Mouse (Mus musculus) limb, embryonic 10.5 days (tissue): ENCODE data around the gene Itga6. TPM values are rescaled to one million over a fixed set of nuclear protein-coding genes. Genes with fewer than 3 reads are reported as not detected.

Experiments used
- DNase-seq: peaks from one replicate; pipeline ENCODE4 v3.0.0-alpha.2; 2017; ENCODE audit warnings: low spot score
- H3K27ac ChIP-seq: fragments of 300-500 bp; sonication (generic); 2 replicates; pipeline ENCODE4 v1.5.1; 2016; ENCODE audit warnings: mild to moderate bottlenecking
- H3K27me3 ChIP-seq: fragments of 300-500 bp; sonication (generic); 2 replicates; pipeline ENCODE4 v1.6.1; 2016; ENCODE audit warnings: low read depth, mild to moderate bottlenecking; ENCODE audit not compliant: poor library complexity, severe bottlenecking
- H3K36me3 ChIP-seq: fragments of 300-500 bp; sonication (generic); 2 replicates; pipeline ENCODE4 v1.6.1; 2016; ENCODE audit warnings: mild to moderate bottlenecking, moderate library complexity
- H3K4me1 ChIP-seq: fragments of 300-500 bp; sonication (generic); 2 replicates; pipeline ENCODE4 v1.6.1; 2016
- H3K4me3 ChIP-seq: fragments of 300-500 bp; sonication (generic); 2 replicates; pipeline ENCODE4 v1.5.1; 2016; ENCODE audit warnings: mild to moderate bottlenecking, moderate library complexity
- H3K9me3 ChIP-seq: fragments of 300-500 bp; sonication (generic); replicated peaks from 2 replicates; pipeline ENCODE4 v1.6.1; 2016; ENCODE audit warnings: mild to moderate bottlenecking
- WGBS: fragments of 180-500 bp; shearing (Covaris S2); methylation state at CpG from one replicate; pipeline ENCODE4 v1.1.7; 2016; 5-methylcytosine and 5-hydroxymethylcytosine counted together
- polyA plus RNA-seq: library from polyadenylated mRNA; unstranded; fragments of >200 nt; fragmentation: Nextera tagmentation; extraction: Ambion mirVana; gene quantifications from 2 replicates; pipeline ENCODE4 v1.2.1, GENCODE M21; 2016

The Itga6 gene
- polyA plus RNA-seq, 1 experiment from 2014 or later: 22.3 TPM

GRCm38 (mm10) chr2:71722913-71723312, 22.5 kb upstream of the Itga6 start:
- Histone ChIP-seq H3K4me3 (no peak overlapping the region), H3K36me3 (no peaks in the 10 kb centered on the region), H3K27ac (no peak overlapping the region), H3K27me3 (peaks cover 18% of the 10 kb centered on the region; the same call in 1 of the 2 replicates), H3K4me1 (peaks cover 12% of the 10 kb centered on the region), H3K9me3 (no peaks in the 10 kb centered on the region)
- 85% methylated on average over 5 of the region's 5 CpGs for WGBS
- no peak for DNase-seq

- peaks cover 12% of the 10 kb centered on the region for H3K4me1 ChIP-seq
- H3K36me3 ChIP-seq: no peaks in the 10 kb centered on the region
- H3K4me3 ChIP-seq: no peak overlapping the region
- no peak overlapping the region for H3K27ac ChIP-seq
- H3K27me3 ChIP-seq: peaks cover 22% of the 10 kb centered on the region; the same call in 1 of the 2 replicates
- H3K9me3 ChIP-seq: no peaks in the 10 kb centered on the region
- WGBS: 89% methylated on average over 3 of the region's 3 CpGs
- no peak for DNase-seq
These were observed 21.8 kb upstream of the Itga6 start for GRCm38 (mm10) chr2:71723623-71724022.

DNA sequence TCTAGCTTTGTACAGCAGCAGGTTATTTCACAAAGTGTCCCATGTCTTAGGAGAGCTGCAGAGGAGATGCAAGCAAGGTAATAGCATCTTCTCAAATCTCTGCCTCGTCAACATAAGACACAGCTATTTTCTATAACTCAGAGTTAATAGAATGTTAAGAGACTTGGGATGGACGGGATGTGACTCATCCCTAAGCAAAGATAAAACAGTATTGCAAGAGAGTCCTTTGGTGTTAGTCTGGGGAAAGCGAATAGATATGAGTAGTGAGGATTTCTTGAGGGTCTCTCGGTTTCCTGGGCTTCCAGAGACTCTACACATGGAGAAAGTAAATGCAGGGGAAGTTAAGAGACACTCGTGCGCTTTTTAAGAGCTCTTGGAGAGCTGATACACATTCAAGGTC, 21.4 kb upstream of the Itga6 start:
- no peak for DNase-seq
- Histone ChIP-seq H3K4me1 (peaks cover 11% of the 10 kb centered on the region), H3K27me3 (peaks cover 26% of the 10 kb centered on the region; the same call in 1 of the 2 replicates), H3K4me3 (no peak overlapping the region), H3K9me3 (no peaks in the 10 kb centered on the region), H3K27ac (no peak overlapping the region), H3K36me3 (no peaks in the 10 kb centered on the region)
- WGBS: 83% methylated on average over 6 of the region's 6 CpGs

GRCm38 (mm10) chr2:71725446-71725845, 20.0 kb upstream of the Itga6 start:
- Histone ChIP-seq H3K27me3 (peaks cover 35% of the 10 kb centered on the region; the same call in 1 of the 2 replicates), H3K27ac (no peak overlapping the region), H3K36me3 (no peaks in the 10 kb centered on the region), H3K4me3 (no peak overlapping the region), H3K4me1 (peaks cover 16% of the 10 kb centered on the region), H3K9me3 (no peaks in the 10 kb centered on the region)
- no peak for DNase-seq
- 73% methylated on average over 1 of the region's 1 CpGs for WGBS

DNA sequence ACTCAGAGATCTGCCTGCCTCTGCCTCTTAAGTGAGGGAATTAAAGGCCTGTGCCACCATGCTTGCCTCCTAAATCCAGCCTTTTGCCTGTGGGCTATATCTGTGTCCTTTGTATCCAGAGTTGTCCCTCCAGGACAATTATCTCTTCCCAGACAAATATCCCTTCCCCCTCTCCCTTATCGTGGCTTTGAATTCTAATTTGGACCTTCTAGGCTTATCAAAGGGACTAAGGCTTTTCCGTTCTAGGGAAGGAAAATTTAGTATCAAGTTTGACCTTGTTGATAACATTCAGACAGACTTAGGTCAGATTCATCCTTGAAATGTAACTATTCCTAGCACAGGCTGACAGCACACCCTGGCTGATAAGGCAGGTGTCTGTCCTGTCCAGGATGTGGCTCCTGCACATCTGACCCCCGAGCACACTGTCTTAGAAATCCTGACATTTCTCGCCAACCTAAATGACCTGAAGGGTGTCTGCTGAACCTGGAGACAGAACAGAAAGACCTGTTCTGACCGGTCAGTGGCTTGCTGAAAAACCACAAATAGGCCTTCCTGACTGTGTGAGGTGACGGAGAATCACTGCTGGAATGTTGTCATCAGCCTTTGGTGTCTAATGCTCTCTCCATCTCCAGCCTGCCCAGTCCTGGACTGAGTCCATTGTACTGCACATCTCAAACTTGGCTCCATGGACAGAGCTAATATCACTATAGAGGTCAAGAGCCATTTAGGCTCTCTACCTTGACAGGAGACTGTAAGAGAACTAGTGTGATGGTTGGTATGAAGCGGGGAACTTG, 18.3 kb upstream of the Itga6 start:
- no peaks in the 10 kb centered on the region for H3K9me3 ChIP-seq
- peaks cover 35% of the 10 kb centered on the region; the same call in 1 of the 2 replicates for H3K27me3 ChIP-seq
- WGBS: 87% methylated on average over 7 of the region's 7 CpGs
- no peaks in the 10 kb centered on the region for H3K36me3 ChIP-seq
- peaks cover 32% of the 10 kb centered on the region for H3K4me1 ChIP-seq
- H3K27ac ChIP-seq: no peak overlapping the region
- no peak overlapping the region for H3K4me3 ChIP-seq
- no peak for DNase-seq

DNA sequence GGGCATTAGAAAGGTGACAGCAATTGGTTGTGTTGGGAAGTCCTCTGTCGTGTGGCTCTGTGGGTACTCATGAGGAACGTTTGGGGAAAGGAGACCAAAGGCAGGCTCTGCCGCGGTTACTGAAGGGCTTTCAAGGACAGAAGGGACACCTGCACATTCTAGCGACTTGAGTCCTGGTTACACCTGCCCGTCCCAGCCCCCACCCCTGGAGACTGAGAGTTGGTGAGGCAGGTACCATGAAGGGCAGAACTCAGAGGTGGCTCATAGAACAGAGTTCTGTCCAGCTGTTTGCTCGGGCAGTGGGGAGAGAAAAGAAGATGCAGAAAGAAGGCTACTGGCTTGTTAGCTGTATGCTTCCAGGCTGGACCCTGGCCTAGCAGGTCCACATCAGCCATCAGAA, 17.1 kb upstream of the Itga6 start:
- H3K36me3 ChIP-seq: no peaks in the 10 kb centered on the region
- peaks cover 35% of the 10 kb centered on the region; the same call in 1 of the 2 replicates for H3K27me3 ChIP-seq
- H3K4me3 ChIP-seq: no peak overlapping the region
- 86% methylated on average over 7 of the region's 7 CpGs for WGBS
- no peak for DNase-seq
- no peak overlapping the region for H3K27ac ChIP-seq
- peaks cover 40% of the 10 kb centered on the region for H3K4me1 ChIP-seq
- H3K9me3 ChIP-seq: no peaks in the 10 kb centered on the region

- Histone ChIP-seq H3K36me3 (no peaks in the 10 kb centered on the region), H3K27me3 (peaks cover 35% of the 10 kb centered on the region; the same call in 1 of the 2 replicates), H3K4me3 (no peak overlapping the region), H3K4me1 (peaks cover 40% of the 10 kb centered on the region), H3K27ac (no peak overlapping the region), H3K9me3 (no peaks in the 10 kb centered on the region)
- 59% methylated on average over 5 of the region's 5 CpGs for WGBS
- no peak for DNase-seq
These were observed 16.6 kb upstream of the Itga6 start for GRCm38 (mm10) chr2:71728796-71729195.

DNA sequence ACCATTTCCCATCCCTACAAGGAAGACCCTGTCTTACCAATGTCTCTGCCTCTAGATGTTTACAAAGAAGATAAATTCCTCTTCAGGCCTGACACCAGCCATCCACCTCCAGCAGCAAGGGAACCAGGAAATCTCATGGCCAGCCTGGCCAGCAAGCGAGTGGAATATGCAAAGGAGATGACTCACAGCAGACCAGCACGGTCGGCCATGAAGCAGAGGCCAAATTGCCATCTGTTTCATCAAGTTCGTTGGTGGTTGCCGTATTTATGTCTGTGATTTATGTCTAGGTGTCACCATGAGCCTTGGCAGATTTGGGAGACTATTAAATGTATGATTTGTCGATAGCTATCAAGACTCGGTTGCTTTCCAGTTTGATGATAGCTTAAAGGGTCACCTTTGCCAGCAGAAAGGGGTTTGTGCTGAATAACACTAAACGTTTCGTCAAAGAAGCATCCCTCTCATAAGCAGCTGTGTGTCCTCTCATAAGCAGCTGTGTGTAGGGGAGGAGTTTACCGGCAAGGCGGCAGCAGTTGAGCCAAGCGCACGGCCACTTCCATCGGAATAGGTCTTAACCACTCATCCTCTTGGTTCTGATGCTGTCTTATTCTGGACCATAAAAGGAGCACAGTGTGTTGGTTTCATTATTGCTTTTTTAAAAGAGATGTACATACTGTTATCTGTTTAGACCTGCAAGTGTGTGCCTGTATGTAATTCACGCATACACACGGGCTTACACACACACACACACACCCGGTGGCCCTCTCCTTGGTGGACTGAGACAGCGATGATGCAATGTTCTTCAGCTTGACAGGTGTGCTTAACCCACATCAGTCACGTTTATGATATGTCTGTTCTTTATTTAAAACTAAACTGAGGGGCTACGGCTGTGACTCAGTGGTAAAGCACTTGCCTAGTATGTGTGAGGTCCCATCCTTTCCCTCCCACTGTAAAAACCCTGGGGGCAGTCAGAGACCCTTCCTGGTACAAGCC, 14.5 kb upstream of the Itga6 start:
- Histone ChIP-seq H3K27ac (no peak overlapping the region), H3K9me3 (no peaks in the 10 kb centered on the region), H3K36me3 (no peaks in the 10 kb centered on the region), H3K27me3 (peaks cover 24% of the 10 kb centered on the region; the same call in 1 of the 2 replicates), H3K4me3 (no peak overlapping the region), H3K4me1 (peaks cover 51% of the 10 kb centered on the region)
- DNase-seq: no peak
- WGBS: 60% methylated on average over 20 of the region's 20 CpGs

GRCm38 (mm10) chr2:71734792-71735392, 10.5 kb upstream of the Itga6 start:
- 54% methylated on average over 9 of the region's 9 CpGs for WGBS
- Histone ChIP-seq H3K36me3 (no peaks in the 10 kb centered on the region), H3K27ac (no peak overlapping the region), H3K4me1 (peaks cover 46% of the 10 kb centered on the region), H3K4me3 (no peak overlapping the region), H3K9me3 (no peaks in the 10 kb centered on the region), H3K27me3 (peaks cover under 1% of the 10 kb centered on the region; the same call in 1 of the 2 replicates)
- no peak for DNase-seq

- Histone ChIP-seq H3K27me3 (no peaks in the 10 kb centered on the region), H3K27ac (no peak overlapping the region), H3K4me3 (no peak overlapping the region), H3K4me1 (peaks cover 39% of the 10 kb centered on the region), H3K36me3 (no peaks in the 10 kb centered on the region), H3K9me3 (no peaks in the 10 kb centered on the region)
- DNase-seq: no peak
- 91% methylated on average over 17 of the region's 17 CpGs for WGBS
These were observed 9.8 kb upstream of the Itga6 start for GRCm38 (mm10) chr2:71735541-71736159.

- H3K27me3 ChIP-seq: no peaks in the 10 kb centered on the region
- 96% methylated on average over 2 of the region's 2 CpGs for WGBS
These were observed 9.2 kb upstream of the Itga6 start for GRCm38 (mm10) chr2:71736213-71736612.

DNA sequence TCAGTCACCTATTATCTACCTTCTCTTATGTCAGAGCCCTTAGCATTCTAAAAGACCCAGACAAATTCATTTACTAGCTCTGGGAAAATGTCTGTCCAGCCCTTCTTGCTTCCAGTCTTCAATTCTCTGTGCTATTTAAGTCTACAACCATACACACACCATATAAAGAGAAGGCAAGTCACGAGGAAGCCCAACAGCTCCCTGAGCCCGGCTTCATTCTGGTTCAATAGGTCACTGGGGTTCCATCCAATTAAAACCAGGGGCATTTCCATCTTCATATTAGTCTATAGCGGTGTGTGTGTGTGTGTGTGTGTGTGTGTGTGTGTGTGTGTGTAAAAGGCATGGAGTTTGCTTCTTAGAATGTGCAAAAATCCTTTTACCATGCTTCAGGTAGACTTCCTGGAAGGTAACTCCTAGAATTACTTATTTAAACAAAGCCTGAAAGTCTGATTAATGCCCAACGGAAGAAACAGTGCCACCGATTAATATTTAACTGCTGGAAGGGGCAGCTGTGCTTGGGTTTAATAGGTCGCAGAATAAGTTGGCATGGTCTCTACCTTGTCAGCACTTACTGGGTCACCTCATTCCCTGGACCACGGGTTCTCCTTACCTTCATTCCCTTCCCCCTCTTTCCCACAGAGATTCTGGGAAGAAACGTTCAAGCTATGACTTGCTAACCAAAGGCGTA, 6.1 kb upstream of the Itga6 start:
- Histone ChIP-seq H3K4me1 (peaks cover 28% of the 10 kb centered on the region), H3K36me3 (no peaks in the 10 kb centered on the region), H3K9me3 (no peaks in the 10 kb centered on the region), H3K27ac (no peak overlapping the region), H3K4me3 (no peak overlapping the region), H3K27me3 (no peaks in the 10 kb centered on the region)
- no peak for DNase-seq
- 77% methylated on average over 9 of the region's 9 CpGs for WGBS

More at GRCm38 (mm10) chr2:71736213-71736612, 9.2 kb upstream of the Itga6 start:
- H3K36me3 ChIP-seq: no peaks in the 10 kb centered on the region
- DNase-seq: no peak
- H3K4me3 ChIP-seq: no peak overlapping the region
- H3K4me1 ChIP-seq: peaks cover 33% of the 10 kb centered on the region
- H3K9me3 ChIP-seq: no peaks in the 10 kb centered on the region
- no peak overlapping the region for H3K27ac ChIP-seq
